Mouse (Mus musculus): ENCODE data around the gene Nrip3. TPM values are rescaled to one million over a fixed set of nuclear protein-coding genes. Genes with fewer than 3 reads are reported as not detected.

Gene Nrip3
- polyA plus RNA-seq, 1 experiment from 2014 or later = 12.6 TPM

DNA sequence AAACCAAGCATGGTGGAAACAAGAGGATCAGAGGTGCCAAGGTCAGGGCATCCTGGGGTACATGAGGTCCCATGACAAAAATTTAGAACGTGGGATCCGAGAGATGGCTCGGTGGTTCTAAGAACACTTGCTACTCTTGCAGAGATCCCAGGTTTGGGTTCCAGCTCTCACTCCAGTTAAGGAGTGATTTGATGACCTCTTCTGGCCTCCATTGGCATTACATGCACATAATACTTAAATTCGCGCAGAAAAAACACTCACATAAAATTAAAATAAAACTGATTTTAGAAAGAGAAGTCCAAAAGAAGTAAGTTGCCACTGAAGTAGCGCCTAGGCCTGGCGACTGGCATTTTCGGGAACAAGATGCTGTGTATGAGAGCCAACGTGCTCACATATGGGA is 62.5 kb downstream of the Nrip3 start:
- Histone ChIP-seq H3K27me3 (ENCODE audit: control insufficient read depth, insufficient read depth, low read length) (no peaks in the 10 kb centered on the region), H3K4me3 (replicated peaks; ENCODE audit: low read length) (no peak overlapping the region), H3K4me1 (replicated peaks; ENCODE audit: control insufficient read depth, insufficient read depth, low read length) (no peaks in the 10 kb centered on the region), H3K9me3 (ENCODE audit: control insufficient read depth, low read length) (no peaks in the 10 kb centered on the region), H3K36me3 (replicated peaks; ENCODE audit: control insufficient read depth, insufficient read depth) (no peaks in the 10 kb centered on the region), H3K4me2 (replicated peaks) (no peak overlapping the region), H3K9ac (no peak overlapping the region), H3K27ac (no peak overlapping the region)
- no peak for ATAC-seq (ENCODE audit: low FRiP score)
- WGBS = 71% methylated on average over 9 of the region's 9 CpGs
- peak; percentile 63 for DNase-seq (ENCODE audit: low spot score)

DNA sequence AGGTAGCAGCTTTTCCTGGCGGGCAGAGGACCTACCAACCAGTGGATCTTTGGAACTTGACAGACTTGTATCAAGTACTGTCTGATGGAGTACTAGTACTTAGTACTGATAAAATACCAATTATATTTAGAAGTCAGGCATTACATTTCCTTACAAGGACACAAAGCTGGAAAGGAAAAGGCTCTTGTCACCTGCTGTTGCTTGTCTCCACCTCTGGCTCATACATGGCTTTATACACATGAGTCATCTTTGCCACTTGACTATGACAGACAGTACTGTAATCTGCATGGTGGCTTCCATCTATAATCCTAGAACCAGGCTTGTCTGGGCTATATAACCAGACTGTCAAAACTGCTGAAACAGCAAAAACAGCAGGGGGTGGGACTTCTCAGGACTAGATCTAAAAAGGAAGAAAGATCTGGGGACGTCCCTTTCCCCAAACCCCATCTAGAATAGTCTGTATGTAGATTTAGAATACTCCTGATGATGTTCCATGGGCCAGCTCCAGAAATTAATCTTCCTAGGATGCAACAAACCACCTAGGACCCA is 68.3 kb downstream of the Nrip3 start:
- Histone ChIP-seq H3K4me2 (replicated peaks) (no peak overlapping the region), H3K4me1 (replicated peaks; ENCODE audit: control insufficient read depth, insufficient read depth, low read length) (no peaks in the 10 kb centered on the region), H3K27me3 (ENCODE audit: control insufficient read depth, insufficient read depth, low read length) (no peaks in the 10 kb centered on the region), H3K9me3 (ENCODE audit: control insufficient read depth, low read length) (no peaks in the 10 kb centered on the region), H3K9ac (no peak overlapping the region), H3K4me3 (replicated peaks; ENCODE audit: low read length) (no peak overlapping the region), H3K36me3 (replicated peaks; ENCODE audit: control insufficient read depth, insufficient read depth) (peaks cover 23% of the 10 kb centered on the region), H3K27ac (no peak overlapping the region)
- no peak for ATAC-seq (ENCODE audit: low FRiP score)
- WGBS = 87% methylated on average over 2 of the region's 2 CpGs
- DNase-seq (ENCODE audit: low spot score) = no peak

GRCm38 (mm10) chr7:109712198-109712597 is 69.6 kb downstream of the Nrip3 start:
- 90% methylated on average over 7 of the region's 7 CpGs for WGBS
- Histone ChIP-seq H3K27ac (no peak overlapping the region), H3K4me3 (replicated peaks; ENCODE audit: low read length) (no peak overlapping the region), H3K36me3 (replicated peaks; ENCODE audit: control insufficient read depth, insufficient read depth) (peaks cover 23% of the 10 kb centered on the region), H3K27me3 (ENCODE audit: control insufficient read depth, insufficient read depth, low read length) (no peaks in the 10 kb centered on the region), H3K4me2 (replicated peaks) (no peak overlapping the region), H3K9ac (no peak overlapping the region), H3K4me1 (replicated peaks; ENCODE audit: control insufficient read depth, insufficient read depth, low read length) (no peaks in the 10 kb centered on the region), H3K9me3 (ENCODE audit: control insufficient read depth, low read length) (no peaks in the 10 kb centered on the region)
- DNase-seq (ENCODE audit: low spot score) = no peak
- no peak for ATAC-seq (ENCODE audit: low FRiP score)

- Histone ChIP-seq H3K9me3 (ENCODE audit: control insufficient read depth, low read length) (no peaks in the 10 kb centered on the region), H3K27ac (no peak overlapping the region), H3K9ac (no peak overlapping the region), H3K4me3 (replicated peaks; ENCODE audit: low read length) (no peak overlapping the region), H3K36me3 (replicated peaks; ENCODE audit: control insufficient read depth, insufficient read depth) (peaks cover 23% of the 10 kb centered on the region), H3K4me1 (replicated peaks; ENCODE audit: control insufficient read depth, insufficient read depth, low read length) (no peaks in the 10 kb centered on the region), H3K4me2 (replicated peaks) (no peak overlapping the region), H3K27me3 (ENCODE audit: control insufficient read depth, insufficient read depth, low read length) (no peaks in the 10 kb centered on the region)
- DNase-seq (ENCODE audit: low spot score) (no peak), ATAC-seq (ENCODE audit: low FRiP score) (no peak)
- 88% methylated on average over 1 of the region's 1 CpGs for WGBS
Observed at GRCm38 (mm10) chr7:109710069-109710468, 71.8 kb downstream of the Nrip3 start.

GRCm38 (mm10) chr7:109708961-109709382 is 72.9 kb downstream of the Nrip3 start:
- no peak for DNase-seq (ENCODE audit: low spot score)

More at GRCm38 (mm10) chr7:109708961-109709382, 72.9 kb downstream of the Nrip3 start:
- H3K36me3 ChIP-seq (replicated peaks; ENCODE audit: control insufficient read depth, insufficient read depth) = peaks cover 23% of the 10 kb centered on the region
- no peaks in the 10 kb centered on the region for H3K27me3 ChIP-seq (ENCODE audit: control insufficient read depth, insufficient read depth, low read length)
- no peak overlapping the region for H3K4me3 ChIP-seq (replicated peaks; ENCODE audit: low read length)
- no peak overlapping the region for H3K27ac ChIP-seq
- H3K4me1 ChIP-seq (replicated peaks; ENCODE audit: control insufficient read depth, insufficient read depth, low read length) = no peaks in the 10 kb centered on the region
- no peak overlapping the region for H3K4me2 ChIP-seq (replicated peaks)
- 76% methylated on average over 3 of the region's 3 CpGs for WGBS
- ATAC-seq (ENCODE audit: low FRiP score) = no peak
- no peak overlapping the region for H3K9ac ChIP-seq
- H3K9me3 ChIP-seq (ENCODE audit: control insufficient read depth, low read length) = no peaks in the 10 kb centered on the region

Other genes with a start within 250 kb of the Nrip3 start
- 23.4 and 24.0 TPM in 2 replicates for gene St5, start 78.4 kb downstream of the Nrip3 start, polyA plus RNA-seq (2014; fragmentation: Nextera tagmentation; extraction: Ambion mirVana)
- gene Akip1, start 78.3 kb downstream of the Nrip3 start, polyA plus RNA-seq (2014; fragmentation: Nextera tagmentation; extraction: Ambion mirVana) = 12.7 and 13.0 TPM in 2 replicates
- 0.70 TPM in 1 of 2 replicates, not detected in the other for gene BC051019, start 58.2 kb downstream of the Nrip3 start, polyA plus RNA-seq (2014; fragmentation: Nextera tagmentation; extraction: Ambion mirVana)
- gene Ascl3, start 50.3 kb downstream of the Nrip3 start, polyA plus RNA-seq (2014; fragmentation: Nextera tagmentation; extraction: Ambion mirVana) = not detected in 2 replicates
- gene Tmem9b, start 29.1 kb downstream of the Nrip3 start, polyA plus RNA-seq (2014; fragmentation: Nextera tagmentation; extraction: Ambion mirVana) = 149 TPM in 2 replicates
- gene Scube2, start 83.7 kb upstream of the Nrip3 start, polyA plus RNA-seq (2014; fragmentation: Nextera tagmentation; extraction: Ambion mirVana) = 1.7 and 2.1 TPM in 2 replicates
- gene Dennd5a, start 178.4 kb upstream of the Nrip3 start, polyA plus RNA-seq (2014; fragmentation: Nextera tagmentation; extraction: Ambion mirVana) = 55.3 and 56.0 TPM in 2 replicates
- 71.2 and 79.5 TPM in 2 replicates for gene Tmem41b, start 204.9 kb upstream of the Nrip3 start, polyA plus RNA-seq (2014; fragmentation: Nextera tagmentation; extraction: Ambion mirVana)
- 16.1 and 22.1 TPM in 2 replicates for gene Ipo7, start 236.2 kb upstream of the Nrip3 start, polyA plus RNA-seq (2014; fragmentation: Nextera tagmentation; extraction: Ambion mirVana)

All from hindbrain, embryonic 14.5 days (tissue).